Mouse (Mus musculus) thymus, postnatal 14 days (tissue): ENCODE measurements around the gene Olfr1323.

ENCODE experiments used
- DNase-seq: peaks from one replicate; pipeline ENCODE4 v3.0.0; 2021

Olfr1323 gene

GRCm38 (mm10) chrX:50019259-50019658, at the start of gene Olfr1323:
TSS of gene Olfr1323 (minus strand) at chrX:50019359.
- no peak for DNase-seq

DNA sequence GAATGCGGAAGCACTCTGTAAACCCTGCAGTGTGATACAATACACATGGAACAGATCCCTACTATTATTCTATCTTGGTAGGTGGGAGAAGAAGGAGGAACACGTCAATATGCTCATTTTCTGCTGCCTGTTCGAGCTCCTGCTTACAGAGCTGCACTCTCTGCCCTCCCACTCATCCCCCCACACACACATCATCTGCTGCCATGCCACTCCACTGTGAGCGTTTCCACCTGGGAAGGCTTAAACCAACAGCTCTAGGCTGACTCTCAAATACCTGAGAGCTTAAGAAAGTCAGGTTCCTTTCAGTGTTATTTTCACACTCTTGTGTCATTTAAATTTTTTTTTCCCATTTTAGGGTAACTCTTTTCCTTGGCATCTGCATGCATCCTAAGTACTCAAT, 6.9 kb downstream of the Olfr1323 start:
- DNase-seq, result no peak
